Mouse (Mus musculus) thymus, postnatal 10 days (tissue): Measurements from ENCODE around the gene Med21.

ENCODE experiments used
- DNase-seq, 2 experiments: peaks; one replicate each; pipeline ENCODE4 v3.0.0; 2021; ENCODE audit warnings: low spot score in 2 of 2

Med21 gene

DNA sequence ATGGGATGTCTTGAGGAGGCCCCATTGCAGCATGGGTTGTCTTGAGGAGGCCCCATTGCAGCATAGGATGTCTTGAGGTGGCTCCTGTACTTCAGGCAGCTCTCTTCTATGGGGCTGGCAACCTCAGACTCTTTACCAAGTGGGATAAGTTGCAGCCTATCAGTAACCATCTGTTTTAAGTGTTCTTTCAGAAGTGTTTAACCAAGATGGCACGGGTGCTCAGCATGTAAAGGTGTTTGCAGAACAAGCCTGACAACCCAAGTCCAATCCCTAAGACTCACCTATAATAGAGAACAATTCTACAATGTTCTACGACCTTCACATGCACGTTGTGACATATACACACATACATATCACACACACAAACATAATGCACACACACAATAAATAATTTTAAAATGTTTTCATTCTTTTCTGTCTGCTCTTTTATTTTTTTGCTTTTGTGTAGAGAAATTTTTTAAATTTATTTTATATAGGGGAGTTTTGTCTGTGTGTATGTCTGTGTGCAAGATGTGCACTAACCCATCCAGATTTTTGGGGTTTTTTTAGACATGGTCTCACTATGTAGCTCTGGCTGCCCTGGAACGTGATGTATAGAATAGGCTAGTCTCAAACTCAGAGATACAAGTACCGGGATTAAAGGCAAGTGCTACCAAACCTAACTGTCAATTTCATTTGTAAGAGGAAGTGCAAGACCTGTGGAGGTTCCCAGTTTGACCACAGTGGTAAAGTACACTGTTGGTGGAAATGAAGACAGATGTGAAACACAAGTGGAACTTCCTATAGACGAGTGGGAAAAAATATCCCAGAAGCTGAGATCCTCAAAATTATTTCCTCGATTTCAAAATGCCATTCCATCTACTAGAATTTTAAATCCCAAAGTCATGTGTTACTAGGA lies 2.0 kb upstream of the Med21 start:
- DNase-seq, result no peak

DNA sequence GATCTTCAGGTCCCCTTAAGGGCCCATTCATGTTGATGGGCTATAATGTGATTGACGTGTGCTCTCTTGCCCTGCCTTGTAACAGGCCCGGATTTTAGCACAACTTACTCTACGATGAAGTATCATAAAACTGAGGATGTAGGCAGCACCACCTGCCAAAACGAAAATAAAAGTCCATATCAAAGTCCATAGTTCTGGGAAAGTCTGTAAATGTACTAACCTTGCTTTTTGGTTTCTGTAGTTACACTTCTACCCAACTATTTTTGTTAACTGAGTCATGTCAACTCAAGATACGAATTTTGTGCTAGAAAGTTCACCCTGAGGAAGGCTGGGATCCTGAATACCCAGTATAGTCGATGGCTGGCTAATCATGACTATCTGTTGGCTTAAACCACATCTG lies 1.4 kb upstream of the Med21 start:
- DNase-seq, result no peak

DNA sequence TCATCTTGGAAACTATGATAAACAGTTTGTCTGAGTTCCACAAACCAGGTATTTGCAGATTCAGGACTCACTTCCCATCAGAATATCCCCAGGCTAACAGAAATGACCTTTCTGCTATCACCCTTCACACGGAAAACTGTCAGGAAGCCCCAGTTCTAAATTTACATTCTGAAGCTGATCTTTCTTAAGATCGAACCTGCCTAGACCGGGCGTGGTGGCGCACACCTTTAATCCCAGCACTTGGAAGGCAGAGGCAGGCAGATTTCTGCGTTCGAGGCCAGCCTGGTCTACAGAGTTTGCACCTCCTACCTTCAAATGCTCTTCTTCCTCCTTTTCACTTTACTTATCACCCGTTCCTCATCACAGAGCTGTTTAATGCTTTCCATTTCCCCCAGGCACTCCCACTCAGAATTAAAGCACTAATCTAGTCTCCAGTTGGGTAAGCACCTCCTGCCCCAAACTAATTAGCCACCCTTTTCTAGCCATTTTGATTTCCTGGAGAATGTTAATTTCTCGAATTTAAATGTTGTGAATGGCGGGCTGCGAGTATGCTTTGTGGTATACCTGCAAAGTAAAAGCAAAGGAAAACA lies 631 bp upstream of the Med21 start:
- no peak for DNase-seq

DNA sequence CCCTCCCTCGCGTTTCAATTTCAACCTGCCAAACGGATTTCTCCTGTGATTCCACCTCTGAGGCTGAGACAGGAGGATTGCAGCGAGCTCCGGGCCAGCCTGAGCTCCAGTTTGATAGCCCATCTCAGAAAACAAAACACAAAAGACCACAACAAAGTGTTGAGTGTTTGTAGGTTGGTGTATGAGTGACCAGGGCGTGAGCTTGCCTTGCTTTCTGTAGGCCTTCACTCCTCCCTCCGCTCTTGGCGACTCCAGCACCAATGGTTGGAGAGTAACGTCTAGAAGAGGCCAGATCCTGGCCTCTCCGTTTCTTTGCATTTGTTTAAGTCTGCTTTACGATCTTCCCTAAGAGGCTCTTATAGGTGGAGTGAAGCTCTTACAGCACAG lies 830 bp downstream of the Med21 start:
- no peak for DNase-seq

DNA sequence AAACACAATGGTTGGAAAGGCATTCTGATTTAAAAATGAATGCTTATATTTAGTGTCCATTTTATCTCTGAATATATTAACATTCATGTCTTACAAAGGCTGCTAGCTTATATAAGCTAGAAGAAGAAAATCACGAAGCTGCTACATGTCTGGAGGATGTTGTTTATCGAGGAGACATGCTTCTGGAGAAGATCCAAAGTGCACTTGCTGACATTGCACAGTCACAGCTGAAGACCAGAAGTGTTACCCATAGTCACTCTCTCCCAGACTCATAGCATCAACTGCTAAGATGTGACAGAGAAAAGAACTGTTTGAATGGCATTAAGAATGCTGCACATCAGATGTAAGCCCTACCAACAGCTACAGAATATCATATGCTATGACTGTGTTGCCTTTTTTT lies 7.7 kb downstream of the Med21 start:
- no peak for DNase-seq

DNA sequence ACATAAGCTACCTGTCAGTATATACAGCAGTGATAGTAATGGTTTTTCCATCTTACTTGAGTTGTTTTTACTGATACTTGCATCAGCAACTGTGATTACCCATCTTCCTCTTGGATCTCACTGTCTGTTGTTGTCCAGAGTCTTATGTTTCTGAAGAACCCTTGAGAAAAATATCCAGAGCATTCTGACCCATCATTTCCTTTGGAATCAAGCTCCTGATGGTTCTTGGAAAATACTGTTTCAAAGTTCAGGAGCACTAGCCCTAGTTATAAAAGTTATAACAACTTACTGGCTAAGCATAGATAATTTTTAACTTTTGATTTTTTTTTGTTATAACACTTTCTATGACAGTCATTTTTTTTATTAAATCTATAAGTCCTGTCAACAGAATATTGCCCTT lies 9.1 kb downstream of the Med21 start:
- no peak for DNase-seq

DNA sequence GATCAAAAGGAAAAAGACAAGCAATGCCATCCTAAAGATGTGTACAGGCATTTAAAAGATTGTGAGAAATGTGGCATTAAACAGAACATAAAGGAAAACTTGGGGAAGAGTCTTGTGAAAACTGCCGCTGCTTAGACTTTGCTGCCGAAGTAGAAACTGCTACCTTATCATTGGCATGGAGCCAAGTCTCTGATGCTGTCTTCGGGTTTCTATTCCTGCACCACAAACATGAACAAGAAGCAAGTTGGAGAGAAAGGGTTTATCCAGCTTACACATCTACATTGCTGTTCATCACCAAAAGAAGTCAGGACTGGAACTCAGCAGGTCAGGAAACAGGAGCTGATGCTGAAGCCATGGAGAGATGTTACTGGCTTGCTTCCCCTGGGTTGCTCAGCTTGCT lies 10.8 kb downstream of the Med21 start:
- DNase-seq, result no peak

DNA sequence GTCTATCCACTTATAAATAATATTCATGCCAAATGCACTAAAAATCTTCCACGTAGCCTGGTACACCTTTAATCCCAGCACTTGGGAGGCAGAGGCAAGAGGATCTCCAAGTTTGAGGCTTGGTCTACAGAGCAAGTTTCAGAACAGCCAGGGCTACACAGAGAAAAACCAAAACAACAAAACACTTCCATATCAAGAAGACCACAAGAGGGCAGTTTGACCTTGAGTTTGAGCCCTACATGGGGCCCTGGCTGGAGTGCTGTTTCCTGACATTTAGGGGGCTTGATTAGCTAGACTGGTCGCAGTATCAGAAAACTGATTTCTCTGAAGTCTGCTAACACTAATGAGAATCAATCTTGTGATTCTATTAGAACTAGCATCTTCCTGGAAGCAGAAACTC lies 18.2 kb downstream of the Med21 start:
- peak in 1 of 2 experiments; percentile 10 for DNase-seq

DNA sequence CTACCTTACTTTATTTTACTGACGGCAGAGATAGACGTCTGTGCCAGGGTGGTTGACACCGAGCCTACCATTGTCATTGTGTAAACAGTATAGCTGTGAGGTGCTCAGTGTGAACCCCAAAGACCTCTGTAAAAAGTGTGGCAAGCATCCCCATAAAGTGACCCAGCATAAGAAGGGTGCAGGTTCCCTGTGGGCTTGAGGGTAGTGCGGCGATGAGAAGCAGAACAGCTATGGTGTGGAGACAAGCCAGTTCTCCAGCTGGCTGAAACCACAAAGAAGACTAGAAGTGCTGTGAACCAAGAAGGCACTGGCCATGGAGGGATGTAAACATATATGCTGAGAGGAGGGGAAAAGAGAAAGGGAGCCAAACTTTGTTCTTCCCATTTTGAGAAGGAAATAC lies 19.3 kb downstream of the Med21 start:
- DNase-seq, result no peak

DNA sequence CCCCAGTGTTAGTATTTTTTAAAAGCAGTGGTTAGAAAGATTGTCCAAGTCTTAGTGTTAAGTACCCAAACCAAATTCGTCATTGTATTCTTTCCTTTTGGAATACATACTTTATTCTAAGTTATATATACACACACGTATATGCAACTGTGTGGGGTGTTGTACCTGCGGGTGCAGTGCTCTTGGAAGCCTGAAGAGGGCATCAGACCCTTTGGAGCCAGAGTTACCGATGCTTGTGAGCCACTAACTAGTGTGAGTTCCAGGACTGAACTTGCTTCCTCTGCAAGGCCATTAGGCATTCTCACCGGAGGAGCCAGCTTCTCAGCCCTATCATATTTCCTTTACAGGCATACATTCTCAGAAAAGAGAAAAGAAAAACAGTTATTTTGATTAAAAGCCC lies 20.3 kb downstream of the Med21 start:
- peak; percentile 20 to 53 for DNase-seq

DNA sequence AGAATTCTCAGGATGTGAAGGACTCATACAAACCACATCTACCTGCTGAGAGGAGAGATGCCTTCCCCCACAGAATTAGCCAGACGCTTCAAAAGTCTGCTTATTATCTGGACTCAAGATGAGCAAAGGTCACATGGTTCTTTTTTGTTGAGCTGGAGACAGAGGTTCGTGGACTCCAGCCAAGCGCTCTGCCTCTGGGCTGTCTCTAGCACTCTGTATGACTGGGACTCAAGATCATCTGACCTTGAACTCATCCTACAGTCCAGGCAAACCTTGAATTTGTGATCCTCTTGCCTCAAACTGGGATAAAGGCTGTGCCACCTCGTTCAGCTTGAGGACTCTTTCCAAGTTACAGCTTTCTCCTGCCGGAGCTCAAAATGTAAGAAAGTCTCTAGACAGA lies 21.8 kb downstream of the Med21 start:
- no peak for DNase-seq

DNA sequence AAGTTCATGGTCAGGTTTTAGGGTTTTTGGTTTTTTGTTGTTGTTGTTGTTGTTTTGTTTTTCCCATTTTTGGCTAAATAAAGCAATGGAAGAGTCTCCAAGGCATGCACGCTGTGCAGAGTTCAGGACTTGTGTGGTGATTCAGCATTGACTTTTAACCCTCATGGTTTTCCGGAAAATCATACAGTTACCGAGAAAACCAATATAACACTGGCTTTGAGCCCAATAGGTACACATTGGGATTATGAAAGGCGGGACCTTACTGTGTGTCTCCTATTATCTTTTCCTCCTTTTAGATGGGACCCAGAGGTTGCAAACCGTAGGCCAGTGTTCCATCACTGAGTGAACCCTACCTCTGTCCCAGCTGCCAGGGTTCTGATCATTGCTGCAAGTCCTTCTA lies 22.6 kb downstream of the Med21 start:
- no peak for DNase-seq

DNA sequence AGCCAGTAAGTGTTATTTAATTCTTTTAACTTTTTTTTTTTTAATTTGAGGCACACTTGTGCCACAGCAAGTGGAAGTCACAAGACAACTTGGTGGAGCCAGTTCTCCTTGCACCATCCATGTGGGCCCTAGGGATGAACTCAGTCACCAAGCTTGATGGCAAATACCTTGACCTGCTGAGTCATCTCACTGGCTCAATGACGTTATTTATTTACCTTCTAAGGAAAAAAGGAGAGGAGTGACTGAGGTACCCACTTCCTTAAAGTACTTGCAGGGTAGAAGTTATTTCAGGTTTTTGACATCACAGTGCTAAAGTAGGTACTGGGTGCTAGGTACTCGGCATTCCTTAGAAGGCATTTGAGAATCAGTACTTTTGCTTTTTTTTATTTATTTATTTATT lies 23.1 kb downstream of the Med21 start:
- no peak for DNase-seq

DNA sequence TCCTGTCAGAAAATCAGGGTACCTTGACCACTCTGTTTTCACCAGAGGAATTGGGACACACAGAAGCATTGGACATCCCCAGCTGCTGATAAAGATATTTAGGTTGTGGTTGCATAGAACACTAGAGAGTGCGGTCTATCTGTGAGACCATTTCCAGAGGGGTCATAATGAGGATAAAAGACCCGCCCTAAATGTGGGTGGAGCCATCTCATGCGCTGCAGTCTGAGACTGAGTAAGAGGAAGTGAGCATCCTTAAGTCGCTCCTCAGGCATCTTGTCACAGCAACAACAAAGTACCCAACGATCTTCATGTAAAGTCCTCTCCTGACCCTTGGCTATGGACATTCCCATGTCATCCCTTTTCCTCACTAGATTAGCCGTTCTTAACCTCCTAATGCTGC lies 24.5 kb downstream of the Med21 start:
- no peak for DNase-seq

DNA sequence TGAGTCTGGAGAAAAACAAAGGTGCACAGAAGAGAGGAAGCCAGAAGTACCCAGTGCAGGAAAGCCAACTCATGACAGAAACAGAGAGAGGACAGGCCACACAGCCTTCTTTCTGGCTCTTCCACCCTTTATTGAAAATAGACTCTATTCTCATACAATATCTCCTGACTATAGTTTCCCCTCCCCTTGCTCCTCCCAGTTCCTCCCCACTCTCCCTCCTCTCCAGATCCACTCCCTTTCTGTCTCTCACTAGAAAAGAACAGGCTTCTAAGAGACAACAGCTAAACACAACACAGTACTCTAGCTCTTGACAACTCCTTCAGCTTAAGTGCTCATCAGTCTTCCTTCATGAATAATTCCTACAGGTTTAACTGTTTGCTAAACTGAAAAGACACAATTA lies 26.3 kb downstream of the Med21 start:
- DNase-seq, result no peak

DNA sequence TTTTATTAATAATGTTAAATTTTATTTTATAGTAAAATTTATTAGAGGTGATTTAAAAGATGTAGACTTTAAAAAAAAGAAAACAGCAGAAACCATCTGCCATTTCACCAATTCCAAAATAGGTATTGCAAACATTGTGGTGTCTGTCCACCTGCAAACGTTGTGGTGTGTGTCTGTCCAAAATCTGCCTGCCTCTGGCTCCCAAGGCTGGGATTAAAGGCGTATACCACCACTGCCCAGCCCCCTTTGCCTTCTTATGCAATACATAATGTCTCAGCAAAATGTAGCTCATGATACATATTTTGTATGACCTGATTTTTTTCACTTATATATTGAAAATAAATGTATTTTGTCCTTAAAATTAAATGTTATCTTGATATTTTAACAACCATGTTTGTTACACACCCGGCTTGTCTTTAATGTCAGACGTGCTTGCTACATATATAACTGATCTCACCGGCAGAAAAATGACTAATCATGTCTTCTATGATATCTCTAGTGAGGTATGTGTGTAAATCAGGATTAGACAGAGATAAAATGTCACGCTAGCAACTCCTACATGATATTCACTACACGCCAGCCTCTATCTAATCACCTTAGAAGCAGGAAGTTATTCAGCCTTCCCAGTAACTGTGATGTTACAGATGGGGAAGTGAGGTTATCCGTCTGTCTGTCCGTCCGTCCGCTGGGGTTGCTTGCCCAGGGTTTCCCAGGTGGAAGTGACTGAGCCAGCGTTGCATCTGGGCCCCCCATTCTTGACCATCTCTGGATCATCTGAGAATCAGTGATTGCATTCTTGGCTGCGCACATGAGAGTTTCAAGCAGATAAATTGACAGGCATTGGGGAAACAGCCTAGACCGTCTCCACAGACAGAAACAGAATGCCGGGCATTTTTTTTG lies 28.9 kb downstream of the Med21 start:
- DNase-seq, result no peak

DNA sequence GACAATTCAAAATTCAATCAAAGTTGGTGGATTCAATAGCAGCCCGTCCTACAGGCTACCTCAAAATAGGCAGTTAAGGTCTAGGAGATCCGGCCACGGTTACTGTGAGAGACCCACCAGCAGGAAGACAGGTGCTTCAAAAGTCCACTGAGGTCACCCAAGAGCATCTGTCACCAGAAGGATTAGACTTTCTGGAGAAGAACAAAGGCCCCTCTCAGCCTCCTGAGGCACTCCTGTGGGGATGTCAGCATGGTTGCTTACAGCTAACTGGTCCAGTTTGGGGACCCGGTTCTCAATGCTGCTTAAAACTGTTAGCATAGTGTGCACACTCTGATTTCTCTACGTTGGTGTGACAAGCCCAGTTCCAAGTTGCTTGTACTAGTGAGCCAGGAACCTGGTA lies 29.8 kb downstream of the Med21 start:
- no peak for DNase-seq

DNA sequence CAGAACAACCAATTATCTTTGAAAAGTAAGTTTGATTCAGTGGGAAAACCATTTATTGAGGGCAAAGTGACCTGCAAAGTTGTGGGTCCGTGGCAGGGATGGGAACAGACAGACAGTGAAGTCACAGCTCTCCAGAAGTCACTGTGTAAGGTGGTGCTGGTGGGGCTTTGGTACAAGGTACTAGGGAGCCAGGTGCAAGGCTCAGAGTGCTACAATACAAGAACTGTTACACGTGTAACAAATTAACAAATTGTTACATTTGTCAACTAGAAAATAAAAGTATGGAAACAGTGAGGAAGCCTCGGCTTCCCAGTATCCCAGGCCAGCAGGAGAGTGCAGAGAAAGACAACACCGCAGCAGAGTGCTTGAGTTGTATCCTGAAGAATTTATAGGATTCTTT lies 31.3 kb downstream of the Med21 start:
- no peak for DNase-seq

DNA sequence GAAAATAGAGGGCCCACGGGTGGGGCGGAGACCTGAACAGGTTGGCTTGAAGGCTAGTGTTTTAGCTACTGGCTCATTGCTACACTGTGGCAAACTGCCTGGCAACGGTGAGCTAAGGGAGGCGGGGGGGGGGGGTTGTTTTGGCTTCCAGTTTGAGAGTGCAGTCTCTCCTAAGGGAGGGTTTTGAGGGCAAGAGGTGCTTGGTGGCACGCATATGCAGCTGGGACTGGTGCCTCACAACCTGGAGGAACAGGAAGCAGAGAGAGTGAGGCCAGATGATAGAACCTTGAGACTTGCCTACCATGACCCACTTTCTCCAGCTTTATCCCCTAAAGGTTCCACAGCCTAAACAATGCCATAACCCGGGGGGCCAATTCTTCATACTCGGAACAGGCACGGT lies 32.1 kb downstream of the Med21 start:
- peak; percentile 23 to 24 for DNase-seq

DNA sequence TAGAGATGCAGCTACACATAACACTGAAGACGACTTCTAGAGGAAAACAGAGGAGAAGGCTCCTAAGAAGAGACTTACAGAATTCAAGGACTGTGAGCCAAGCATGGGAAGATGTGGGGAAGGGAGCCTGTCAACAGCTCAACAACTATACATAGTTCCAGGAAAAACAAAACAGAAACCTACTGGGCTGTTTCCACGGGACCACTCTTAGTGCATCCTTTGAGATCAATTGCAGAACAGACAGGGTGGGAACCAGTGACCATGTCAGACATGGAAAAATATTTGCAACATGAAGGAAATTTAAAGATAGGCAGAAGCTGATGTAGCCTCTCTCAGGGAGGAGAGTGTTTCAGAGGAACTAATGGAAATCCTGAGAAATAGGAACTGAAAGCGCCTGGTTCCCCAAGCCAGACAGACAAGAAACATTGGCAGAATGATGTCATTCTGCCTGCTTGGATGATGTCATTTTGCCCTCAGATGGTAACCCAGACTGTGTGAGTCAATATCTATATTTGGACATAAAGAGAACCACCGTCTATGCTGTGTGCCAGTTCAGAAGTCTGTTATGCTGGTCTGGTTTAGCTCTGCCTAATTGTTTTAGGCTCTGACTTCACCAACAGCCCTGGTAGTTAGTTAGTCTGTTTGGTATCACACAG lies 32.7 kb downstream of the Med21 start:
- no peak for DNase-seq

DNA sequence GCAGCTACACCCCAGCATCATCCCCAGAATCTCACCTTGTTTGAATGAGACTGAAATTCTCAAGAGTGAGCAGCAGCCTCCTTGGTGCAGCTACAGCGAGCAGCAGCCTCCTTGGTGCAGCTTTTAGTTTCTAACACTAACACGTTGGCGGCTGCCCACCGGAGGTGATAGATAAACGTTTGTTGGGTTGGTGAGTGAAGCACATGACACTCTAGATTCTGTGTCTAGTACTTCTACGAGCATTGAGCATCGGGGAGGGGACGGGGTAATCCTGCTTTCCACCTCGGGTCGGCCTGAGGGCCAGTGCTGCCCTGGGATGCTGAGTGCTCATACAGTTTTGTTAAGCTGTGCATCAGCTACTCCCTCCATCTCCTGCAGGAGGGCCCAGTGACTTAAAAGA lies 34.6 kb downstream of the Med21 start:
- no peak for DNase-seq
